In the genomic region with DNA sequence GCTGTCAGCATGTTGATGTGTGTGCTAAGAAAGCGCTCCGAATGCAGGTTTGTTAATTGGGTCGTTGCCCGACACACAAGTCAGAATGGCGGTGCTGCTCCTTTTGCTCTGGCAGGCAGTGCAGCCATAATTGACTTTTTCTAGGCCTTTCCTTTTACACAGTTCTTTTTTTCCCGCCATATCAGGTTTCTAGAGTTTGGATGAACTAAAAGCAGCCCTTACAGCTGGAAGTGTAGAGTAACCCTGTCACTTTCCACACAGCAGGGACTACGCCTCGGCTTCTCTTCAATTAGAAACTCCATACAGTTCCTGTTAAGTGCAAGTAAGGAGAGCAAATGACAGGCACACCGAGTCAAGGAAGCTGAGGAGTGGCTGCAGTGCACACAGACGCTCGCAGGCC, we compare ENCODE assay signal across 10 mouse cellular contexts.
A peak's percentile ranks its signal among the peaks of the same experiment; 100 is the strongest.
DNase-seq lines count a peak whose midpoint lies in the region; ATAC-seq and TF ChIP-seq lines count a peak whose summit lies in the region.
"Had no signal": no experiment of that assay in that cellular context is flagged by ENCODE, and none has a peak within 500 bp of the region (broad histone marks: within the 10 kb centered on the region; RNA-seq: fewer than 3 reads in every experiment).

No protein-coding gene starts in this region.

- no peak overlapping the region for H3K9ac ChIP-seq in forebrain, embryonic 15.5 days (replicated peaks)

- no peak for TF ChIP-seq CTCF in lung, adult 2 months (IDR thresholded peaks at IDR 0.05; ENCODE audit: insufficient read depth, low read length)

- WGBS in embryonic facial prominence, embryonic 10.5 days: 54% methylated on average over 11 of the region's 11 CpGs
- WGBS in forebrain, embryonic 15.5 days: 12% methylated on average over 11 of the region's 11 CpGs
- WGBS in lung, adult 2 months: 73% methylated on average over 11 of the region's 11 CpGs

- H3K4me3 ChIP-seq in embryonic facial prominence, embryonic 10.5 days: no peak overlapping the region
- H3K4me3 ChIP-seq in forebrain, embryonic 15.5 days: no peak overlapping the region
- H3K4me3 ChIP-seq in lung, adult 2 months (replicated peaks; ENCODE audit: extremely low read depth, low read depth, low read length): no peak overlapping the region

- no peak overlapping the region for H3K27ac ChIP-seq in embryonic facial prominence, embryonic 10.5 days (replicated peaks)
- H3K27ac ChIP-seq in forebrain, embryonic 15.5 days (replicated peaks): no peak overlapping the region

- no peak for ATAC-seq in forebrain, embryonic 15.5 days (replicated peaks)
- no peak for ATAC-seq in megakaryocyte, adult 5-6 weeks (ENCODE audit: poor library complexity, severe bottlenecking)

- peaks cover 16% of the 10 kb centered on the region for H3K4me1 ChIP-seq in embryonic facial prominence, embryonic 10.5 days
- H3K4me1 ChIP-seq in forebrain, embryonic 15.5 days: peaks cover 11% of the 10 kb centered on the region
- peaks cover 12% of the 10 kb centered on the region for H3K4me1 ChIP-seq in lung, adult 2 months (ENCODE audit: control insufficient read depth, insufficient read depth, low read length)

- H3K4me2 ChIP-seq in forebrain, embryonic 15.5 days (replicated peaks): 0 out of 2 replicates have a peak overlapping the region, but pooled peaks have one; percentile 21

- no peaks in the 10 kb centered on the region for H3K36me3 ChIP-seq in embryonic facial prominence, embryonic 10.5 days (replicated peaks)
- H3K36me3 ChIP-seq in forebrain, embryonic 15.5 days: no peaks in the 10 kb centered on the region

- no peaks in the 10 kb centered on the region for H3K27me3 ChIP-seq in embryonic facial prominence, embryonic 10.5 days (replicated peaks; ENCODE audit: low read depth, poor library complexity, severe bottlenecking)
- H3K27me3 ChIP-seq in forebrain, embryonic 15.5 days: no peaks in the 10 kb centered on the region
- H3K27me3 ChIP-seq: CH12.LX had no signal

- intact Hi-C loops in left cerebral cortex, postnatal 14 days (cut with DNase I): no loop called here
- intact Hi-C loops in left cerebral cortex, postnatal 36 days (cut with DNase I): no loop called here

- TF ChIP-seq POLR2A in lung, adult 2 months (IDR thresholded peaks at IDR 0.05; ENCODE audit: borderline replicate concordance, extremely low read depth, low read depth, low read length): no peak

- peak; percentile 11 to 15 for DNase-seq in left cerebral cortex, postnatal 14 days (ENCODE audit: low spot score in 2 of 2)
- no peak for DNase-seq in left cerebral cortex, postnatal 36 days (ENCODE audit: low spot score in 2 of 2)
- DNase-seq in embryonic facial prominence, embryonic 10.5 days (ENCODE audit: low spot score): peak; percentile 9
- peak; percentile 23 for DNase-seq in skeletal muscle tissue, adult 2 months (ENCODE audit: low read depth, low spot score)
- DNase-seq in lung, adult 2 months: no peak
- DNase-seq: heart, postnatal 36 days; kidney, adult 9 months had no signal

- H3K9me3 ChIP-seq in embryonic facial prominence, embryonic 10.5 days: no peaks in the 10 kb centered on the region
- no peaks in the 10 kb centered on the region for H3K9me3 ChIP-seq in forebrain, embryonic 15.5 days

Comparison
In these comparisons a context has a peak if more than half of its experiments do, and no peak if none do; other contexts are left out.
1. DNase-seq: peak in left cerebral cortex, postnatal 14 days (2 of 2), embryonic facial prominence, embryonic 10.5 days (single experiment) and skeletal muscle tissue, adult 2 months (single experiment); none in left cerebral cortex, postnatal 36 days (0 of 2) and lung, adult 2 months (single experiment).